Mouse (Mus musculus): ENCODE results near the gene Rbfox1. TPM values are rescaled to one million over a fixed set of nuclear protein-coding genes. Genes with fewer than 3 reads are reported as not detected.

Rbfox1 gene
- total and polyA plus RNA-seq, 3 experiments: not detected

- DNase-seq (ENCODE audit: low spot score) (no peak), ATAC-seq (ENCODE audit: extremely low read depth, insufficient number of reproducible peaks, low FRiP score, poor library complexity, severe bottlenecking) (no peak)
- H3K4me1 ChIP-seq (ENCODE audit: insufficient read depth, low read depth, low read length): no peaks in the 10 kb centered on the region
- H3K36me3 ChIP-seq (replicated peaks): no peaks in the 10 kb centered on the region
- no peaks in the 10 kb centered on the region for H3K27me3 ChIP-seq (ENCODE audit: insufficient read depth, low read length)
- H3K9me3 ChIP-seq (replicated peaks): peaks cover 4% of the 10 kb centered on the region
- TF ChIP-seq GATA1 (IDR thresholded peaks at IDR 0.05; ENCODE audit: borderline replicate concordance, low read length): no peak
- TF ChIP-seq TAL1 (conservative IDR thresholded peaks at IDR 0.05; ENCODE audit: low read depth, low read length): no peak
- TF ChIP-seq CTCF (IDR thresholded peaks at IDR 0.05; ENCODE audit: low read depth, low read length): no peak
- no peak for TF ChIP-seq GATA2 (IDR thresholded peaks at IDR 0.05; ENCODE audit: borderline replicate concordance, low read depth, low read length)
- no peak for TF ChIP-seq POLR2AphosphoS5 (IDR thresholded peaks at IDR 0.05; ENCODE audit: insufficient replicate concordance, low read depth, low read length)
- no peak overlapping the region for H3K4me3 ChIP-seq (ENCODE audit: low read depth, low read length)
These were observed 827.2 kb downstream of the Rbfox1 start for GRCm38 (mm10) chr16:6712341-6712740.

- Histone ChIP-seq H3K27me3 (ENCODE audit: insufficient read depth, low read length) (no peaks in the 10 kb centered on the region), H3K36me3 (replicated peaks) (no peaks in the 10 kb centered on the region), H3K4me1 (ENCODE audit: insufficient read depth, low read depth, low read length) (no peaks in the 10 kb centered on the region), H3K4me3 (ENCODE audit: low read depth, low read length) (no peak overlapping the region), H3K9me3 (replicated peaks) (peaks cover 4% of the 10 kb centered on the region)
- no peak for ATAC-seq (ENCODE audit: extremely low read depth, insufficient number of reproducible peaks, low FRiP score, poor library complexity, severe bottlenecking)
- no peak for TF ChIP-seq GATA1 (IDR thresholded peaks at IDR 0.05; ENCODE audit: borderline replicate concordance, low read length)
- TF ChIP-seq POLR2AphosphoS5 (IDR thresholded peaks at IDR 0.05; ENCODE audit: insufficient replicate concordance, low read depth, low read length): no peak
- no peak for TF ChIP-seq TAL1 (conservative IDR thresholded peaks at IDR 0.05; ENCODE audit: low read depth, low read length)
- no peak for TF ChIP-seq CTCF (IDR thresholded peaks at IDR 0.05; ENCODE audit: low read depth, low read length)
- TF ChIP-seq GATA2 (IDR thresholded peaks at IDR 0.05; ENCODE audit: borderline replicate concordance, low read depth, low read length): no peak
- no peak for DNase-seq (ENCODE audit: low spot score)
These were observed 830.1 kb downstream of the Rbfox1 start for GRCm38 (mm10) chr16:6715245-6715644.

- ATAC-seq (ENCODE audit: extremely low read depth, insufficient number of reproducible peaks, low FRiP score, poor library complexity, severe bottlenecking) (no peak), DNase-seq (ENCODE audit: low spot score) (no peak)
- Histone ChIP-seq H3K27me3 (ENCODE audit: insufficient read depth, low read length) (no peaks in the 10 kb centered on the region), H3K9me3 (replicated peaks) (peaks cover 4% of the 10 kb centered on the region), H3K4me1 (ENCODE audit: insufficient read depth, low read depth, low read length) (no peaks in the 10 kb centered on the region), H3K4me3 (ENCODE audit: low read depth, low read length) (no peak overlapping the region), H3K36me3 (replicated peaks) (no peaks in the 10 kb centered on the region)
- TF ChIP-seq TAL1 (conservative IDR thresholded peaks at IDR 0.05; ENCODE audit: low read depth, low read length) (no peak), POLR2AphosphoS5 (IDR thresholded peaks at IDR 0.05; ENCODE audit: insufficient replicate concordance, low read depth, low read length) (no peak), GATA2 (IDR thresholded peaks at IDR 0.05; ENCODE audit: borderline replicate concordance, low read depth, low read length) (no peak), GATA1 (IDR thresholded peaks at IDR 0.05; ENCODE audit: borderline replicate concordance, low read length) (no peak), CTCF (IDR thresholded peaks at IDR 0.05; ENCODE audit: low read depth, low read length) (no peak)
These were observed 831.2 kb downstream of the Rbfox1 start for GRCm38 (mm10) chr16:6716214-6716911.

- Histone ChIP-seq H3K9me3 (replicated peaks) (peaks cover 4% of the 10 kb centered on the region), H3K27me3 (ENCODE audit: insufficient read depth, low read length) (no peaks in the 10 kb centered on the region), H3K4me1 (ENCODE audit: insufficient read depth, low read depth, low read length) (no peaks in the 10 kb centered on the region), H3K4me3 (ENCODE audit: low read depth, low read length) (no peak overlapping the region), H3K36me3 (replicated peaks) (no peaks in the 10 kb centered on the region)
- ATAC-seq (ENCODE audit: extremely low read depth, insufficient number of reproducible peaks, low FRiP score, poor library complexity, severe bottlenecking) (no peak), DNase-seq (ENCODE audit: low spot score) (no peak)
- no peak for TF ChIP-seq GATA1 (IDR thresholded peaks at IDR 0.05; ENCODE audit: borderline replicate concordance, low read length)
- no peak for TF ChIP-seq POLR2AphosphoS5 (IDR thresholded peaks at IDR 0.05; ENCODE audit: insufficient replicate concordance, low read depth, low read length)
- TF ChIP-seq TAL1 (conservative IDR thresholded peaks at IDR 0.05; ENCODE audit: low read depth, low read length): no peak
- TF ChIP-seq CTCF (IDR thresholded peaks at IDR 0.05; ENCODE audit: low read depth, low read length): no peak
- no peak for TF ChIP-seq GATA2 (IDR thresholded peaks at IDR 0.05; ENCODE audit: borderline replicate concordance, low read depth, low read length)
These were observed 833.9 kb downstream of the Rbfox1 start for GRCm38 (mm10) chr16:6719027-6719426.

- ATAC-seq (ENCODE audit: extremely low read depth, insufficient number of reproducible peaks, low FRiP score, poor library complexity, severe bottlenecking) (no peak), DNase-seq (ENCODE audit: low spot score) (no peak)
- H3K4me1 ChIP-seq (ENCODE audit: insufficient read depth, low read depth, low read length): no peaks in the 10 kb centered on the region
- peaks cover 5% of the 10 kb centered on the region; the same call in 1 of the 2 replicates for H3K9me3 ChIP-seq (replicated peaks)
- TF ChIP-seq POLR2AphosphoS5 (IDR thresholded peaks at IDR 0.05; ENCODE audit: insufficient replicate concordance, low read depth, low read length) (no peak), GATA2 (IDR thresholded peaks at IDR 0.05; ENCODE audit: borderline replicate concordance, low read depth, low read length) (no peak), GATA1 (IDR thresholded peaks at IDR 0.05; ENCODE audit: borderline replicate concordance, low read length) (no peak), TAL1 (conservative IDR thresholded peaks at IDR 0.05; ENCODE audit: low read depth, low read length) (no peak), CTCF (IDR thresholded peaks at IDR 0.05; ENCODE audit: low read depth, low read length) (no peak)
- H3K36me3 ChIP-seq (replicated peaks): no peaks in the 10 kb centered on the region
- H3K4me3 ChIP-seq (ENCODE audit: low read depth, low read length): no peak overlapping the region
- H3K27me3 ChIP-seq (ENCODE audit: insufficient read depth, low read length): no peaks in the 10 kb centered on the region
These were observed 847.5 kb downstream of the Rbfox1 start for GRCm38 (mm10) chr16:6732646-6733045.

GRCm38 (mm10) chr16:6733427-6733826 is 848.3 kb downstream of the Rbfox1 start:
- TF ChIP-seq GATA1 (IDR thresholded peaks at IDR 0.05; ENCODE audit: borderline replicate concordance, low read length) (no peak), TAL1 (conservative IDR thresholded peaks at IDR 0.05; ENCODE audit: low read depth, low read length) (no peak), CTCF (IDR thresholded peaks at IDR 0.05; ENCODE audit: low read depth, low read length) (no peak), GATA2 (IDR thresholded peaks at IDR 0.05; ENCODE audit: borderline replicate concordance, low read depth, low read length) (no peak), POLR2AphosphoS5 (IDR thresholded peaks at IDR 0.05; ENCODE audit: insufficient replicate concordance, low read depth, low read length) (no peak)
- no peaks in the 10 kb centered on the region for H3K36me3 ChIP-seq (replicated peaks)
- H3K27me3 ChIP-seq (ENCODE audit: insufficient read depth, low read length): no peaks in the 10 kb centered on the region
- no peaks in the 10 kb centered on the region for H3K4me1 ChIP-seq (ENCODE audit: insufficient read depth, low read depth, low read length)
- peaks cover 5% of the 10 kb centered on the region; the same call in 1 of the 2 replicates for H3K9me3 ChIP-seq (replicated peaks)
- no peak for ATAC-seq (ENCODE audit: extremely low read depth, insufficient number of reproducible peaks, low FRiP score, poor library complexity, severe bottlenecking)
- DNase-seq (ENCODE audit: low spot score): no peak
- H3K4me3 ChIP-seq (ENCODE audit: low read depth, low read length): no peak overlapping the region
